Mouse (Mus musculus): ENCODE data around the gene Hfe.
"Not testable (repeated sequence)": the region's sequence is repeated elsewhere in the genome, so short reads cannot be mapped to it uniquely, and the experiment has no call there.

Hfe gene

GRCm38 (mm10) chr13:23685966-23686365, 24.7 kb downstream of the Hfe start:
- DNase-seq (ENCODE audit: low spot score in 2 of 2), result no peak

DNA sequence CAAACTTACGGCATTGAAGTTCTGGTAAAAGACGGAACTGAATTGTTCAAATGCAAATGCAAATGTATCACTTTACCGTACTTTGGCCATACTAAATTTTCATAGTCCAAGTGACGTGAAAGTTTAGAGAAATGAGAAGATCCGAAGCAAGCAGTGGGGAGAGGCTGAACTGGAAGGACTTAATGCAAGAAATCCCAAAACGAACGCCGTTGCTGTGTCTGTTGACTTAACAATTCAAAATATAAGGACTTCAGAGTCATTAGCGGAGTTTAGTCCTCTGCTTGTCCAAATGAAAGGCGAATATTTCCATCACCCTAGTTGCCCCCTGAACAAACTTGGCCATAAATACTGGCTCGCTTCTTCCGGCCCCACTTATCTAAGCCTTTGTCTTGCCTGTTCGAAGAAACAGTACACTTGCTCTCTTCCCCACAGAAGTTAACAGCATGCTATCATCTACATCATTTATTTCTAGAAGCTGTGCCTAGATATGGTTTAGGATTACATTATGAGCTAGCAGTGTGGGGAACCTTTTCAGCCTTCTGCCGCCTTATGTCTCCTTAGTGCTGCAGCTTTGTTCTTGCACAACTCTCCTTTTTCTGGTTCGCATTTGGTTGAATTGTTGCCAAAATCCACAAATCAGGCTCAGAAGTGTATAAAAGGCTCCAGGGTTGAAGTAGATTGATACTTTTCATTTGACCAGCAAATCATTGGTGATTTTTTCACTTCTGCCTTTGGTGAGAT, 25.4 kb downstream of the Hfe start:
- DNase-seq (ENCODE audit: low spot score in 2 of 2), result no peak

DNA sequence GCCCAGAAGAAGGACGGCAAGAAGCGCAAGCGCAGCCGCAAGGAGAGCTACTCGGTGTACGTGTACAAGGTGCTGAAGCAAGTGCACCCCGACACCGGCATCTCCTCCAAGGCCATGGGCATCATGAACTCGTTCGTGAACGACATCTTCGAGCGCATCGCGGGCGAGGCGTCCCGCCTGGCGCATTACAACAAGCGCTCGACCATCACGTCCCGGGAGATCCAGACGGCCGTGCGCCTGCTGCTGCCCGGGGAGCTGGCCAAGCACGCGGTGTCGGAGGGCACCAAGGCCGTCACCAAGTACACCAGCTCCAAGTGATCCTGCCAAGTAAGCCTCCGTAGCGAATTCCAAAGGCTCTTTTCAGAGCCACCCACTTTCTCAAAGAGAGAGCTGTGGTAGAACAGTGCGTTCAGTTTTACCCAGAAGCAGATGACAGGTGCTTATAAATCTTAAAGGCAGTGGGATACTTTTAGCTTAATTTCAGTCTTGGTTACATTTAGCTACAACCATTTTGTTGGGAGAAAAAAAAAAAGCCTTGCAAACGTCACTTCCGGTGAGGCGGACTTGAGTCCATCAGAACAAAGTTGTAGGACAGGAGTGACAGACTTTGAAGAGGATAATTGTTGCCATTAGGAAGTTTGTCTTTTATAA, 26.2 kb downstream of the Hfe start:
- DNase-seq (ENCODE audit: low spot score in 2 of 2), result not testable (repeated sequence)

- peak; percentile 68 to 71 for DNase-seq (ENCODE audit: low spot score in 2 of 2)
These were observed 26.8 kb downstream of the Hfe start, which contains the start of the genes Hist1h2ac and Hist1h2bc for GRCm38 (mm10) chr13:23683755-23684281. TSS of gene Hist1h2ac (minus strand) at chr13:23683948. TSS of gene Hist1h2bc (plus strand) at chr13:23684199.

DNA sequence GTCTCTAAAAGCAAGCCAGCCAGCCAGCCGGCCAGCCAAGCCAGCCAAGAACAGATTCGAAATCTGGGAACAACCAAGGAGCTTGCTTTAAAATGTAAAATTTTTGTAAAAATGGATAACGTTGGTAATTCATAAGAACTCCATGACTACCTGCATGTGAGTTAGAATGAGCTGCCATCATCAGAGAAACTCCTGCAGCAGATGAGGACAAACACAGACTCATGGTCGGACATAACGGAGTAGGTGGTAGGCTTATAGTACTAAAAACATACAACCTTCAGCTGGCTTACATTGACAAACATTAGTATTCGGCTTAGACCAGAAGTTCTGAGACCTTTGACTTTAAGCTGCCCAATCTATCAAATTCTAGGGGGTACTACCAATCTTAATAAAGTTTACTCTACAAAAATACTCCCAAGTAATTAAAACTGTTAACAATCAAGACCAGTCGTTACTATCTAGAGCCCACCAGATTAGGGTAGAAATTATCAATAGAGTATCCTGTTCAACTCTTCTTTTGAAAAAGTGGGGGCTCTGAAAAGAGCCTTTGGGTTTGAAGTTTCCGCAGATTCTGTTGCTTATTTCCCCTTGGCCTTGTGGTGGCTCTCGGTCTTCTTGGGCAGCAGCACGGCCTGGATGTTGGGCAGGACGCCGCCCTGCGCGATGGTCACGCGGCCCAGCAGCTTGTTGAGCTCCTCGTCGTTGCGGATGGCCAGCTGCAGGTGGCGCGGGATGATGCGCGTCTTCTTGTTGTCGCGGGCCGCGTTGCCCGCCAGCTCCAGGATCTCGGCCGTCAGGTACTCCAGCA, 27.5 kb downstream of the Hfe start:
- not testable (repeated sequence) for DNase-seq (ENCODE audit: low spot score in 2 of 2)

DNA sequence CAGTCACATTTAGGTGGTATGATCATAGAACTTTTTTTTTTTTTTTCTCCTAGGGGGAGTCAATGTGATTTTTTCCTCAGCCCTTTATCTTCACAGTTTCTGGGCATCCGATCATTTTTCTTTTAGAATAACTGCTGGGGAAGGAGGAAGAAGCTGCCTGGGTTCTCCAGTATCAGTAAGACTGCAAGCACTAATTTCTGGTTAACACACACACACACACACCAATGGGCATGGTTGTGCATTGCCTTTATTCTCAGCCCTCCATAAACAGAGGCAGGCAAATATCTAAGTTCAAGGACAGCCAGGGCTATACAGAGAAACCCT, 28.1 kb downstream of the Hfe start:
- DNase-seq (ENCODE audit: low spot score in 2 of 2), result no peak

- DNase-seq (ENCODE audit: low spot score in 2 of 2), result no peak
These were observed 28.6 kb downstream of the Hfe start for GRCm38 (mm10) chr13:23681990-23682582.

DNA sequence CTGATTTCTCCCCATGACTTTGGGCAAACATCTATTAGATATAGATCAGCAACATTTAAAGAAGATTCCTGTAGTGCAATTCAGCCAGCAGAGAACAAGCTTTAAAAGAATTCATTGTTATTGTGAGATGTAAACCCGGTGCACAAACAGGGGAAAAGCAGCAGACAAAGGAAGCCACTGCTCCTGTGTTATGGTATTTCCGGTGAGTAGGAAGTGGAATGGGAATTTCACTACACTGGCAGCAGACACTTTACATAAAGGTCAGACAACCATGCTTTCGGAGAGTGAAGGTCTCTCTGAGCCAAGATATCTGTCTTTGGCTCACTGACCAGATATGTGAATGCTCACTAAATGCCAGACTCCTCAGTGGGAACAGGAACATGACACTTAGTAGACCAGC, 48.1 kb downstream of the Hfe start:
- DNase-seq (ENCODE audit: low spot score in 2 of 2), result no peak

- DNase-seq (ENCODE audit: low spot score in 2 of 2), result no peak
These were observed 50.9 kb downstream of the Hfe start for GRCm38 (mm10) chr13:23659636-23660366.
